Mouse (Mus musculus): Measurements from ENCODE around the gene Nxn. TPM values are rescaled to one million over a fixed set of nuclear protein-coding genes. Genes with fewer than 3 reads are reported as not detected.

Gene Nxn
- polyA plus RNA-seq, 1 experiment from 2014 or later, result 32.2 TPM

- 69% methylated on average over 5 of the region's 5 CpGs for WGBS
- H3K9ac ChIP-seq, result no peak overlapping the region
Measured at GRCm38 (mm10) chr11:76315785-76316444, 83.0 kb downstream of the Nxn start.

GRCm38 (mm10) chr11:76314741-76315140 lies 84.2 kb downstream of the Nxn start:
- ATAC-seq (ENCODE audit: insufficient number of reproducible peaks, low FRiP score), result no peak
- Histone ChIP-seq H3K9ac (no peak overlapping the region), H3K9me3 (replicated peaks) (no peaks in the 10 kb centered on the region), H3K4me2 (no peak overlapping the region), H3K36me3 (no peaks in the 10 kb centered on the region), H3K4me3 (no peak overlapping the region), H3K4me1 (replicated peaks) (peaks cover 61% of the 10 kb centered on the region), H3K27ac (ENCODE audit: poor library complexity, severe bottlenecking) (no peak overlapping the region), H3K27me3 (replicated peaks) (no peaks in the 10 kb centered on the region)
- WGBS, result 73% methylated on average over 4 of the region's 4 CpGs

More at GRCm38 (mm10) chr11:76315785-76316444, 83.0 kb downstream of the Nxn start:
- Histone ChIP-seq H3K4me1 (replicated peaks) (peaks cover 59% of the 10 kb centered on the region), H3K4me3 (no peak overlapping the region), H3K27ac (ENCODE audit: poor library complexity, severe bottlenecking) (no peak overlapping the region), H3K36me3 (no peaks in the 10 kb centered on the region), H3K4me2 (no peak overlapping the region), H3K27me3 (replicated peaks) (no peaks in the 10 kb centered on the region), H3K9me3 (replicated peaks) (0 out of 2 replicates have a peak, but pooled peaks cover 1% of the 10 kb centered on the region)
- ATAC-seq (ENCODE audit: insufficient number of reproducible peaks, low FRiP score), result no peak

- Histone ChIP-seq H3K4me2 (no peak overlapping the region), H3K9me3 (replicated peaks) (no peaks in the 10 kb centered on the region), H3K27ac (ENCODE audit: poor library complexity, severe bottlenecking) (no peak overlapping the region), H3K4me3 (no peak overlapping the region), H3K4me1 (replicated peaks) (peaks cover 61% of the 10 kb centered on the region), H3K27me3 (replicated peaks) (no peaks in the 10 kb centered on the region), H3K9ac (no peak overlapping the region), H3K36me3 (no peaks in the 10 kb centered on the region)
- ATAC-seq (ENCODE audit: insufficient number of reproducible peaks, low FRiP score), result no peak
- 66% methylated on average over 6 of the region's 6 CpGs for WGBS
Measured at GRCm38 (mm10) chr11:76314140-76314539, 84.8 kb downstream of the Nxn start.

GRCm38 (mm10) chr11:76312805-76313204 lies 86.1 kb downstream of the Nxn start:
- Histone ChIP-seq H3K27ac (ENCODE audit: poor library complexity, severe bottlenecking) (no peak overlapping the region), H3K9me3 (replicated peaks) (no peaks in the 10 kb centered on the region), H3K4me1 (replicated peaks) (peaks cover 50% of the 10 kb centered on the region), H3K36me3 (no peaks in the 10 kb centered on the region), H3K9ac (no peak overlapping the region), H3K27me3 (replicated peaks) (no peaks in the 10 kb centered on the region), H3K4me2 (no peak overlapping the region), H3K4me3 (no peak overlapping the region)
- ATAC-seq (ENCODE audit: insufficient number of reproducible peaks, low FRiP score), result no peak
- 45% methylated on average over 4 of the region's 4 CpGs for WGBS

- no peaks in the 10 kb centered on the region for H3K36me3 ChIP-seq
- H3K9me3 ChIP-seq (replicated peaks), result no peaks in the 10 kb centered on the region
- no peak overlapping the region for H3K9ac ChIP-seq
- H3K27ac ChIP-seq (ENCODE audit: poor library complexity, severe bottlenecking), result no peak overlapping the region
- no peak overlapping the region for H3K4me3 ChIP-seq
- H3K4me2 ChIP-seq, result no peak overlapping the region
- H3K27me3 ChIP-seq (replicated peaks), result no peaks in the 10 kb centered on the region
- H3K4me1 ChIP-seq (replicated peaks), result peaks cover 54% of the 10 kb centered on the region
- 78% methylated on average over 12 of the region's 12 CpGs for WGBS
- no peak for ATAC-seq (ENCODE audit: insufficient number of reproducible peaks, low FRiP score)
Measured at GRCm38 (mm10) chr11:76311224-76312000, 87.5 kb downstream of the Nxn start.

- Histone ChIP-seq H3K4me3 (no peak overlapping the region), H3K4me1 (replicated peaks) (peaks cover 62% of the 10 kb centered on the region), H3K36me3 (no peaks in the 10 kb centered on the region), H3K4me2 (no peak overlapping the region), H3K9ac (no peak overlapping the region), H3K9me3 (replicated peaks) (no peaks in the 10 kb centered on the region), H3K27me3 (replicated peaks) (no peaks in the 10 kb centered on the region), H3K27ac (ENCODE audit: poor library complexity, severe bottlenecking) (no peak overlapping the region)
- 0 out of 2 replicates have a peak, but pooled peaks have one; percentile 53 for ATAC-seq (ENCODE audit: insufficient number of reproducible peaks, low FRiP score)
- WGBS, result 50% methylated on average over 5 of the region's 5 CpGs
Measured at GRCm38 (mm10) chr11:76309868-76310267, 89.1 kb downstream of the Nxn start.

GRCm38 (mm10) chr11:76309072-76309471 lies 89.9 kb downstream of the Nxn start:
- H3K9me3 ChIP-seq (replicated peaks), result no peaks in the 10 kb centered on the region
- 64% methylated on average over 6 of the region's 6 CpGs for WGBS
- no peak overlapping the region for H3K4me2 ChIP-seq
- no peaks in the 10 kb centered on the region for H3K27me3 ChIP-seq (replicated peaks)
- H3K36me3 ChIP-seq, result no peaks in the 10 kb centered on the region
- no peak overlapping the region for H3K9ac ChIP-seq
- H3K4me1 ChIP-seq (replicated peaks), result peaks cover 63% of the 10 kb centered on the region
- no peak overlapping the region for H3K27ac ChIP-seq (ENCODE audit: poor library complexity, severe bottlenecking)
- no peak overlapping the region for H3K4me3 ChIP-seq
- no peak for ATAC-seq (ENCODE audit: insufficient number of reproducible peaks, low FRiP score)

- Histone ChIP-seq H3K9ac (no peak overlapping the region), H3K27ac (ENCODE audit: poor library complexity, severe bottlenecking) (no peak overlapping the region), H3K27me3 (replicated peaks) (no peaks in the 10 kb centered on the region), H3K4me1 (replicated peaks) (peaks cover 60% of the 10 kb centered on the region), H3K36me3 (no peaks in the 10 kb centered on the region), H3K4me2 (no peak overlapping the region), H3K9me3 (replicated peaks) (no peaks in the 10 kb centered on the region), H3K4me3 (no peak overlapping the region)
- no peak for ATAC-seq (ENCODE audit: insufficient number of reproducible peaks, low FRiP score)
- WGBS, result 58% methylated on average over 4 of the region's 4 CpGs
Measured at GRCm38 (mm10) chr11:76306769-76307168, 92.2 kb downstream of the Nxn start.

GRCm38 (mm10) chr11:76305571-76305970 lies 93.4 kb downstream of the Nxn start:
- 74% methylated on average over 4 of the region's 4 CpGs for WGBS
- Histone ChIP-seq H3K27me3 (replicated peaks) (no peaks in the 10 kb centered on the region), H3K27ac (ENCODE audit: poor library complexity, severe bottlenecking) (no peak overlapping the region), H3K4me2 (no peak overlapping the region), H3K9me3 (replicated peaks) (no peaks in the 10 kb centered on the region), H3K4me3 (no peak overlapping the region), H3K36me3 (no peaks in the 10 kb centered on the region), H3K4me1 (replicated peaks) (peaks cover 48% of the 10 kb centered on the region), H3K9ac (no peak overlapping the region)
- no peak for ATAC-seq (ENCODE audit: insufficient number of reproducible peaks, low FRiP score)

GRCm38 (mm10) chr11:76303368-76303767 lies 95.6 kb downstream of the Nxn start:
- no peak overlapping the region for H3K9ac ChIP-seq
- peaks cover 48% of the 10 kb centered on the region for H3K4me1 ChIP-seq (replicated peaks)
- H3K36me3 ChIP-seq, result no peaks in the 10 kb centered on the region
- H3K9me3 ChIP-seq (replicated peaks), result no peaks in the 10 kb centered on the region
- no peak overlapping the region for H3K27ac ChIP-seq (ENCODE audit: poor library complexity, severe bottlenecking)
- no peak overlapping the region for H3K4me3 ChIP-seq
- no peak overlapping the region for H3K4me2 ChIP-seq
- H3K27me3 ChIP-seq (replicated peaks), result no peaks in the 10 kb centered on the region
- no peak for ATAC-seq (ENCODE audit: insufficient number of reproducible peaks, low FRiP score)
- WGBS, result 77% methylated on average over 11 of the region's 11 CpGs

- Histone ChIP-seq H3K27me3 (replicated peaks) (no peaks in the 10 kb centered on the region), H3K4me1 (replicated peaks) (peaks cover 55% of the 10 kb centered on the region), H3K4me2 (no peak overlapping the region), H3K4me3 (no peak overlapping the region), H3K36me3 (no peaks in the 10 kb centered on the region), H3K9me3 (replicated peaks) (no peaks in the 10 kb centered on the region), H3K9ac (no peak overlapping the region), H3K27ac (ENCODE audit: poor library complexity, severe bottlenecking) (no peak overlapping the region)
- ATAC-seq (ENCODE audit: insufficient number of reproducible peaks, low FRiP score), result no peak
- 78% methylated on average over 5 of the region's 5 CpGs for WGBS
Measured at GRCm38 (mm10) chr11:76300862-76301261, 98.1 kb downstream of the Nxn start.
